Mouse (Mus musculus): Measurements from ENCODE around the gene Irgm2. TPM values are rescaled to one million over a fixed set of nuclear protein-coding genes. Genes with fewer than 3 reads are reported as not detected.

Irgm2 gene
- 7.7 and 8.3 TPM in 2 replicates for polyA plus RNA-seq (2015; fragmentation: Nextera tagmentation; extraction: Ambion mirVana)

GRCm38 (mm10) chr11:58199229-58200037, at the start of gene Irgm2, which contains the start of gene Igtp:
Gene Irgm2, plus strand, starts transcription at chr11:58199618.
Gene Igtp, plus strand, starts transcription at chr11:58199556.

GRCm38 (mm10) chr11:58168167-58168915, 31.1 kb upstream of the Irgm2 start, which contains the start of gene Gemin5:
Gene Gemin5, minus strand, starts transcription at chr11:58168539.

GRCm38 (mm10) chr11:58171459-58172091, 27.8 kb upstream of the Irgm2 start, which contains the start of gene Mrpl22:
Gene Mrpl22, plus strand, starts transcription at chr11:58171661.

Other genes starting within 250 kb of the Irgm2 start
- gene Larp1, start 190.6 kb upstream of the Irgm2 start, polyA plus RNA-seq (2015; fragmentation: Nextera tagmentation; extraction: Ambion mirVana): 11.1 and 13.5 TPM in 2 replicates
- 0.17 and 1.3 TPM in 2 replicates for gene Gm12248, start 106.5 kb upstream of the Irgm2 start, polyA plus RNA-seq (2015; fragmentation: Nextera tagmentation; extraction: Ambion mirVana)
- 57.0 and 74.0 TPM in 2 replicates for gene Cnot8, start 95.5 kb upstream of the Irgm2 start, polyA plus RNA-seq (2015; fragmentation: Nextera tagmentation; extraction: Ambion mirVana)
- gene Gemin5, start 31.1 kb upstream of the Irgm2 start, polyA plus RNA-seq (2015; fragmentation: Nextera tagmentation; extraction: Ambion mirVana): 4.0 and 6.8 TPM in 2 replicates
- 189 and 196 TPM in 2 replicates for gene Mrpl22, start 28.0 kb upstream of the Irgm2 start, polyA plus RNA-seq (2015; fragmentation: Nextera tagmentation; extraction: Ambion mirVana)
- 10.6 and 14.0 TPM in 2 replicates for gene Igtp, start 62 bp upstream of the Irgm2 start, polyA plus RNA-seq (2015; fragmentation: Nextera tagmentation; extraction: Ambion mirVana)
- gene 4930438A08Rik, start 75.2 kb downstream of the Irgm2 start, polyA plus RNA-seq (2015; fragmentation: Nextera tagmentation; extraction: Ambion mirVana): 0.14 and 0.50 TPM in 2 replicates
- gene Zfp692, start 107.5 kb downstream of the Irgm2 start, polyA plus RNA-seq (2015; fragmentation: Nextera tagmentation; extraction: Ambion mirVana): 6.3 and 10.3 TPM in 2 replicates
- 56.5 and 56.9 TPM in 2 replicates for gene Zfp672, start 130.7 kb downstream of the Irgm2 start, polyA plus RNA-seq (2015; fragmentation: Nextera tagmentation; extraction: Ambion mirVana)
- 28.2 and 38.7 TPM in 2 replicates for gene Sh3bp5l, start 131.1 kb downstream of the Irgm2 start, polyA plus RNA-seq (2015; fragmentation: Nextera tagmentation; extraction: Ambion mirVana)
- 0.40 and 6.4 TPM in 2 replicates for gene Lypd8, start 179.4 kb downstream of the Irgm2 start, polyA plus RNA-seq (2015; fragmentation: Nextera tagmentation; extraction: Ambion mirVana)
- not detected in 2 replicates for gene 1810065E05Rik, start 221.5 kb downstream of the Irgm2 start, polyA plus RNA-seq (2015; fragmentation: Nextera tagmentation; extraction: Ambion mirVana)
- gene Gm12253, start 232.9 kb downstream of the Irgm2 start, polyA plus RNA-seq (2015; fragmentation: Nextera tagmentation; extraction: Ambion mirVana): not detected in 2 replicates